Mouse (Mus musculus): ENCODE results near the gene Rspo1.

DNA sequence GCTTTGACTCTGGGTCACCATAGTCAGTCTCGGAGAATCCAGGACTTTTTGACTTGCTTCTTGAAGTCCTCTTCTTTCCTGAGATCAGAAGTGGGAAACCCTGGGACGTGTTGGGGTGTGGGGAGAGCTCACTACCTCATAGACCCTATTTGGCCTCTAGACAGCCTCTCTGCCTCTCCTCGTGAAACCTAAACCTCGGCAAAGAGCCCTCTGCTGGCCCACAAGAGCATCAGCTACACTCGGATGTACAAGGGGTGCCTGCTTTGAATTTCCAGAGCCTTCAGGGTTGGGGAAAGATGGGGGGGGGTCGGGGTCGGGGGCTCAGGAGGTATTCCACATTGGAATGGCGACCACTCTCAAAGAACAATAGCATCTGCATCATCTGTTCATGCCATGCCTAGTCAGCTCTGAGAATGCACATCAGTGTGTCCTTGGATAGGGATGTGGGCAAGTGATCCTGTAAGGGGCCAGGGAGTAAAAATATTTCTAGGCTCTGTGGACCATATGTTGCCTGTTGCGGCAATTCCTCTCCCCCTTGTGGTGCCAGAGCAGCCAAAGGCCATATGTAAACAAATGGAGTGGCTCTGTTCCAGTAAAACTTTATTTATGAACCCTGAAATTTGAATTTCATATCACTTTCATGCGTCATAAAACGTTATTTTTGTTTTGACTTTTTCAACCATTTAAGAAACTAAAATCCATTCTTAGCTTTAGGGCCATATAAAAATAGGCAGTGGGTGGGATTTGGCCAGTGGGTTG, 34.7 kb downstream of the Rspo1 start:
- TF ChIP-seq CTCF (IDR thresholded peaks at IDR 0.05; ENCODE audit: low read depth) (peak; percentile 6; the same call in 1 of the 2 replicates), EP300 (IDR thresholded peaks at IDR 0.05; ENCODE audit: low read depth) (no peak)

All from heart, postnatal 0 days (tissue).